Mouse (Mus musculus) megakaryocyte-erythroid progenitor cell, adult 5 weeks (primary cell): ENCODE measurements around the gene Hinfp. TPM values are rescaled to one million over a fixed set of nuclear protein-coding genes. Genes with fewer than 3 reads are reported as not detected.

Experiments
- polyA plus RNA-seq: library from polyadenylated mRNA; stranded (reverse); fragments of >175 nt; gene quantifications from 2 replicates; pipeline ENCODE4 v1.2.3, GENCODE M21; 2012

The Hinfp gene
- polyA plus RNA-seq = 5.1 and 7.4 TPM in 2 replicates

GRCm38 (mm10) chr9:44305466-44306079, at the start of gene Hinfp:
TSS of gene Hinfp (minus strand) at chr9:44305671.

GRCm38 (mm10) chr9:44343781-44344421, 38.4 kb upstream of the Hinfp start, which contains the start of gene Hmbs:
TSS of gene Hmbs (minus strand) at chr9:44344228.

GRCm38 (mm10) chr9:44334396-44335330, 29.2 kb upstream of the Hinfp start, which contains the start of gene H2afx:
TSS of gene H2afx (plus strand) at chr9:44334694.

GRCm38 (mm10) chr9:44325768-44326370, 20.4 kb upstream of the Hinfp start, which contains the start of gene Dpagt1:
TSS of gene Dpagt1 (plus strand) at chr9:44326019.

GRCm38 (mm10) chr9:44319887-44320798, 14.7 kb upstream of the Hinfp start, which contains the start of gene C2cd2l:
TSS of gene C2cd2l (minus strand) at chr9:44320285.

GRCm38 (mm10) chr9:44288076-44288958, 17.2 kb downstream of the Hinfp start, which contains the start of gene Abcg4:
TSS of gene Abcg4 (minus strand) at chr9:44288615.

GRCm38 (mm10) chr9:44268432-44268831, 37.0 kb downstream of the Hinfp start, which contains the start of gene Nlrx1:
TSS of gene Nlrx1 (minus strand) at chr9:44268599.

GRCm38 (mm10) chr9:44251314-44251713, 54.2 kb downstream of the Hinfp start, which contains the start of gene Pdzd3:
TSS of gene Pdzd3 (minus strand) at chr9:44251471.

Other genes with a start within 250 kb of the Hinfp start
- gene Usp2, start 238.7 kb downstream of the Hinfp start, polyA plus RNA-seq = 7.3 and 8.2 TPM in 2 replicates
- 0.15 and 0.47 TPM in 2 replicates for gene Mfrp, start 203.9 kb downstream of the Hinfp start, polyA plus RNA-seq
- 0.28 and 0.50 TPM in 2 replicates for gene C1qtnf5, start 198.4 kb downstream of the Hinfp start, polyA plus RNA-seq
- gene Gm49380, start 192.2 kb downstream of the Hinfp start, polyA plus RNA-seq = not detected in 2 replicates
- gene Rnf26, start 192.2 kb downstream of the Hinfp start, polyA plus RNA-seq = 44.3 and 47.3 TPM in 2 replicates
- gene Mcam, start 171.2 kb downstream of the Hinfp start, polyA plus RNA-seq = 0.49 and 0.73 TPM in 2 replicates
- 17.2 and 20.8 TPM in 2 replicates for gene Cbl, start 71.6 kb downstream of the Hinfp start, polyA plus RNA-seq
- not detected in 2 replicates for gene Ccdc153, start 65.0 kb downstream of the Hinfp start, polyA plus RNA-seq
- gene Pdzd3, start 54.2 kb downstream of the Hinfp start, polyA plus RNA-seq = 0.13 and 0.44 TPM in 2 replicates
- 12.4 and 18.2 TPM in 2 replicates for gene Nlrx1, start 37.1 kb downstream of the Hinfp start, polyA plus RNA-seq
- gene Abcg4, start 17.1 kb downstream of the Hinfp start, polyA plus RNA-seq = 12.4 and 16.0 TPM in 2 replicates
- 64.6 and 72.7 TPM in 2 replicates for gene C2cd2l, start 14.6 kb upstream of the Hinfp start, polyA plus RNA-seq
- gene Dpagt1, start 20.3 kb upstream of the Hinfp start, polyA plus RNA-seq = 10.2 and 12.1 TPM in 2 replicates
- gene H2afx, start 29.0 kb upstream of the Hinfp start, polyA plus RNA-seq = 701 and 895 TPM in 2 replicates
- 70.8 and 79.3 TPM in 2 replicates for gene Hmbs, start 38.6 kb upstream of the Hinfp start, polyA plus RNA-seq
- gene Vps11, start 56.0 kb upstream of the Hinfp start, polyA plus RNA-seq = 14.2 and 16.1 TPM in 2 replicates
- 72.8 and 74.0 TPM in 2 replicates for gene Hyou1, start 73.8 kb upstream of the Hinfp start, polyA plus RNA-seq
- gene Slc37a4, start 91.2 kb upstream of the Hinfp start, polyA plus RNA-seq = 19.2 and 19.6 TPM in 2 replicates
- 281 and 286 TPM in 2 replicates for gene Rps25, start 101.5 kb upstream of the Hinfp start, polyA plus RNA-seq
- 10.1 and 11.5 TPM in 2 replicates for gene Trappc4, start 101.9 kb upstream of the Hinfp start, polyA plus RNA-seq
- 17.1 and 21.6 TPM in 2 replicates for gene Ccdc84, start 112.9 kb upstream of the Hinfp start, polyA plus RNA-seq
- not detected in 2 replicates for gene Foxr1, start 135.5 kb upstream of the Hinfp start, polyA plus RNA-seq
- gene Upk2, start 149.3 kb upstream of the Hinfp start, polyA plus RNA-seq = not detected in 2 replicates
- gene Bcl9l, start 177.2 kb upstream of the Hinfp start, polyA plus RNA-seq = 59.4 and 73.6 TPM in 2 replicates